Mouse (Mus musculus): ENCODE measurements around the gene Clock. TPM values are rescaled to one million over a fixed set of nuclear protein-coding genes. Genes with fewer than 3 reads are reported as not detected.

Clock gene
- total and polyA plus RNA-seq, 2 experiments from 2014 or later: 7.3 to 28.5 TPM

DNA sequence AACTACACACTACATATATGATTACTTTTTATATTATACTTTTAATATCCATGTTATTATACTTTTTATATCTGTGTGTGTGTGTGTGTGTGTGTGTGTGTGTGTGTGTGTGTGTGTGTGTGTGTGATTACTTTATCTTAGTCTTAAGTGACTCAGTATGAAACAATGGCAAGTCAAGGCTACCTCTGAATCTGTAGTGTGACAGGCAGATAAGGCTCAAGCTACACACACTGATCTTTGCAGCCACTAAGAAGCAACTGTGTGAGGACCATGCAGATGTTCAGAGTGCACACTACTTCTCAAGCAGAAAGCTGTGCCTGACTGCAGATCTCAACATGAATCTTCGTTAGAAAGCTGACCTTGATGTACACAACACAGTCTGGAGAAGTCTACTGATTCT is 20.7 kb downstream of the Clock start:
- 88% methylated on average over 1 of the region's 1 CpGs for WGBS
- Histone ChIP-seq H3K4me3 (ENCODE audit: low read depth, low read length) (no peak overlapping the region), H3K27ac (ENCODE audit: low read depth, low read length) (no peak overlapping the region), H3K27me3 (ENCODE audit: insufficient read depth, low read length) (no peaks in the 10 kb centered on the region), H3K4me1 (ENCODE audit: insufficient read depth) (no peaks in the 10 kb centered on the region), H3K36me3 (ENCODE audit: insufficient read depth) (no peaks in the 10 kb centered on the region), H3K4me2 (ENCODE audit: low read depth) (no peak overlapping the region), H3K9ac (no peak overlapping the region), H3K9me3 (ENCODE audit: low read length) (no peaks in the 10 kb centered on the region)
- TF ChIP-seq CTCF (IDR thresholded peaks at IDR 0.05; ENCODE audit: low read depth): no peak
- DNase-seq (no peak), ATAC-seq (no peak)

DNA sequence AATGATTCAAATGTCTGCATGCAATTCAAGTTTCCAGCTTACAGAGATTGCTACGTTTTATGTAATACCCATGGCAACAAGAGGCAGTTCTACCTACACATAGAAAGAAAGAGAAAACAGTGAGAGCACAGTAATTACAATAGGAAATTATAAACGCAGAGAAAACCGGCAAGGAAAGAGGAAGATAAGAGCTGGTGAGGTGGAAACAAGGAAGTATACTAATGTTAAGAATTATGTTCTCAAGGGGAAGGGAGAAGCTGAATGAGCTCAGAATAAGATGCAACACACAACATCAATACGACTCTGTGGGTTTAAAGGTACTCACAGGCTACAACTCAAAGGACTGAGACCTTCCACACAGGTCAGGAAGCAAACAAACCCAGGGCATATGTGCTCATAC is 29.6 kb downstream of the Clock start:
- no peak overlapping the region for H3K4me2 ChIP-seq (ENCODE audit: low read depth)
- H3K9ac ChIP-seq: no peak overlapping the region
- ATAC-seq (no peak), DNase-seq (no peak)
- no peak overlapping the region for H3K27ac ChIP-seq (ENCODE audit: low read depth, low read length)
- WGBS: 82% methylated on average over 4 of the region's 4 CpGs
- H3K9me3 ChIP-seq (ENCODE audit: low read length): no peaks in the 10 kb centered on the region
- H3K27me3 ChIP-seq (ENCODE audit: insufficient read depth, low read length): no peaks in the 10 kb centered on the region
- H3K4me1 ChIP-seq (ENCODE audit: insufficient read depth): no peaks in the 10 kb centered on the region
- H3K36me3 ChIP-seq (ENCODE audit: insufficient read depth): 0 out of 2 replicates have a peak, but pooled peaks cover 3% of the 10 kb centered on the region
- H3K4me3 ChIP-seq (ENCODE audit: low read depth, low read length): no peak overlapping the region
- no peak for TF ChIP-seq CTCF (IDR thresholded peaks at IDR 0.05; ENCODE audit: low read depth)

DNA sequence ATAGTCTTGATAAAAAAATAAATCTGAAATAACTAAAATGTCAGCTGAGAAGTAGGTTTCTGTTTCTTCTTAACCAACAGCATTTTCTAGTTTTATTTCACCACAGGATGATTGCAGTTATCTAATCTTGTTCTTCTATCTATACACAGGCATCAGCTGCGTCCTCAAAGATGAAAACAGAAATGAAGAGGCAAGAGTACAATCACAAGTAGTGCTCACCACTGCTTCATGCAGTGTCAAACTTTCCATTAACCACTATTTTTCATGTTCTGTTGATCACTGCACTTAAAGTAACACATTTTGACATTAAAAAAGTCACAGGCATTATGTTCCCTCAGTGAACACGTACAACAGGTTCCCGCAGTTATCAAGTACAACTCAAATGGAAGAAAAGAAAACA is 53.6 kb downstream of the Clock start:
- Histone ChIP-seq H3K4me1 (ENCODE audit: insufficient read depth) (no peaks in the 10 kb centered on the region), H3K4me2 (ENCODE audit: low read depth) (no peak overlapping the region), H3K9ac (no peak overlapping the region), H3K4me3 (ENCODE audit: low read depth, low read length) (no peak overlapping the region), H3K27me3 (ENCODE audit: insufficient read depth, low read length) (no peaks in the 10 kb centered on the region), H3K27ac (ENCODE audit: low read depth, low read length) (no peak overlapping the region), H3K36me3 (ENCODE audit: insufficient read depth) (0 out of 2 replicates have a peak, but pooled peaks cover 3% of the 10 kb centered on the region), H3K9me3 (ENCODE audit: low read length) (no peaks in the 10 kb centered on the region)
- 90% methylated on average over 3 of the region's 3 CpGs for WGBS
- no peak for DNase-seq
- no peak for TF ChIP-seq CTCF (IDR thresholded peaks at IDR 0.05; ENCODE audit: low read depth)
- no peak for ATAC-seq

DNA sequence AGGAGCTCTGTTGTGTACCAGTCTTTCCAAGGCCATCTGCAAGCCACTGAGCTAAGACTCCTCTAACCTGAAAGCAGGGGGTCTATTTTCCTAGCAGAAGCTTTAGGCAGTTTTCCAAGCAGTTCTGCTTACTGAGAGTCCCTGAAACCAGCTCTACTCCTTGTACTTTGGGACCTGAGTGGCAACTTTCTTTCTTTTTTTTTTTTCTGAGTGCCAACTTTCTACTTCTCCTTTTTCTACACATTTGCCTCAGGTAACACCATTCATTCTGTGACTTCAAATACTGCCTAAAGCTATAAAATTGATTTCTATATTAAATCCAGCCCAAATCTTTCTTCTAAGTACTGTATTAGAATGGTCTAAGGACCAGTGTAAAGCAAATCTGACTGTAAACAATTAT is 58.1 kb downstream of the Clock start:
- H3K27ac ChIP-seq (ENCODE audit: low read depth, low read length): no peak overlapping the region
- H3K36me3 ChIP-seq (ENCODE audit: insufficient read depth): peaks cover 8% of the 10 kb centered on the region; the same call in 1 of the 2 replicates
- H3K4me2 ChIP-seq (ENCODE audit: low read depth): no peak overlapping the region
- H3K9me3 ChIP-seq (ENCODE audit: low read length): no peaks in the 10 kb centered on the region
- DNase-seq (no peak), ATAC-seq (no peak)
- H3K9ac ChIP-seq: no peak overlapping the region
- no peak overlapping the region for H3K4me3 ChIP-seq (ENCODE audit: low read depth, low read length)
- H3K27me3 ChIP-seq (ENCODE audit: insufficient read depth, low read length): no peaks in the 10 kb centered on the region
- no peak for TF ChIP-seq CTCF (IDR thresholded peaks at IDR 0.05; ENCODE audit: low read depth)
- no peaks in the 10 kb centered on the region for H3K4me1 ChIP-seq (ENCODE audit: insufficient read depth)

DNA sequence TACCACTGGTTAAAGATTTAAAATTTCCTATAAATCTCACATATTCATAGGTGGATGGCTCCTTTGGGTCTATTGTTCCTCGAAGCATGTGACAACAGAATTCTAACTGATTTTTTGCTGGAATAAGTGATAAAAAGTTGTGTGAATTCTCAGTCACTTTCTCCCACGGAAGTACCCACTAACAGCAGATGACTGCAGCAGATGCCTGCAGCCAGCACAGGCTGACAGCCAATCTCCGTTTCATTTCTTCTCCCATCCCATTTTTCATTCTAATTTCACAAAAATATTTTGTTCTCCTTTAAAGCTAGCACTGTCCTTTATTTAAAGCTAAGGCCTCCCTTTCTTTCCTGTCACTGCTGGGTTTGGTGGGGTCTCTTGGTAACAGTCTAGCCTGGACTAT is 59.2 kb downstream of the Clock start:
- H3K4me1 ChIP-seq (ENCODE audit: insufficient read depth): no peaks in the 10 kb centered on the region
- no peak overlapping the region for H3K9ac ChIP-seq
- WGBS: 70% methylated on average over 3 of the region's 3 CpGs
- no peak overlapping the region for H3K4me2 ChIP-seq (ENCODE audit: low read depth)
- DNase-seq (peak; percentile 11), ATAC-seq (no peak)
- H3K27me3 ChIP-seq (ENCODE audit: insufficient read depth, low read length): no peaks in the 10 kb centered on the region
- no peak for TF ChIP-seq CTCF (IDR thresholded peaks at IDR 0.05; ENCODE audit: low read depth)
- no peaks in the 10 kb centered on the region for H3K9me3 ChIP-seq (ENCODE audit: low read length)
- no peak overlapping the region for H3K27ac ChIP-seq (ENCODE audit: low read depth, low read length)
- H3K36me3 ChIP-seq (ENCODE audit: insufficient read depth): peaks cover 9% of the 10 kb centered on the region; the same call in 1 of the 2 replicates
- H3K4me3 ChIP-seq (ENCODE audit: low read depth, low read length): no peak overlapping the region

DNA sequence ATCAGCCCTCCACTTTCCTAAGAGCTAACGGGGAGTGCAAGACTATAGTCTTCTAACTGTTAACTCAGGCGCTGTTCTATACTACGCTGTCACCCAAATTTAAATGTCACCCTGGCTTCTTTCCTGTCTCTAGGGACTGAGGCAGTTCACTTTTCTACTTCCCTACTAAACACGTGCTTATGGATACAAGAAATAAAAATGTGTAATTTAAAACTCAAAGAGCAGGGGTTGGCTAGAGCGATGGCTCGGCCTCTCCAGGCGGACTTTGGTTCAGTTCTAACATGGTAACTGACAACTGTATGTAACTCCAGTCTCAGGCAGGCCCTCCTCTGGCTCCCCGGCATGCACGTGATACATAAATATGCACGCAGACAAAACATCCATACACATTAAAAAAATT is 60.2 kb downstream of the Clock start:
- Histone ChIP-seq H3K9me3 (ENCODE audit: low read length) (no peaks in the 10 kb centered on the region), H3K27ac (ENCODE audit: low read depth, low read length) (no peak overlapping the region), H3K36me3 (ENCODE audit: insufficient read depth) (peaks cover 16% of the 10 kb centered on the region; the same call in 1 of the 2 replicates), H3K4me1 (ENCODE audit: insufficient read depth) (no peaks in the 10 kb centered on the region), H3K27me3 (ENCODE audit: insufficient read depth, low read length) (no peaks in the 10 kb centered on the region), H3K4me3 (ENCODE audit: low read depth, low read length) (no peak overlapping the region), H3K9ac (no peak overlapping the region), H3K4me2 (ENCODE audit: low read depth) (no peak overlapping the region)
- 93% methylated on average over 10 of the region's 10 CpGs for WGBS
- TF ChIP-seq CTCF (IDR thresholded peaks at IDR 0.05; ENCODE audit: low read depth): no peak
- DNase-seq (no peak), ATAC-seq (no peak)

DNA sequence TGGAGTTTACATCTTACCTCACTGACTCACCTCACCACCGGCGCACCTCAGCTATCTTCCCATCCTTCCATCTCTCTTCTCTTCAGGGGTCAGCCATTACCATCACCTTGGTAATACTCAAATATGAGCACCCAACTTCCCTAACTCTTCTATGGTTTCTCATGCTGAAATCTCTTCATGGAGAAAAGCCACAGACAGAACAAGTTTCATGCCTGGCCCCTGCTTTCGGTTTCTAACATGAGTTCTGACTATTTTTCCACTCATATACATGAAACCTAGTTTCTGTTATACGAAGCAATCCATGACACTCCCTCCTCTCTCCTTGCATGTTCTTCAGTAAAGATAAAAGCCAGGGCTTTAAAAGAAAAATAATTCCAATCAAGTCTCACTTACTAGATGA is 60.7 kb downstream of the Clock start:
- Histone ChIP-seq H3K4me3 (ENCODE audit: low read depth, low read length) (no peak overlapping the region), H3K9ac (no peak overlapping the region), H3K27me3 (ENCODE audit: insufficient read depth, low read length) (no peaks in the 10 kb centered on the region), H3K27ac (ENCODE audit: low read depth, low read length) (no peak overlapping the region), H3K9me3 (ENCODE audit: low read length) (no peaks in the 10 kb centered on the region), H3K4me2 (ENCODE audit: low read depth) (no peak overlapping the region), H3K36me3 (ENCODE audit: insufficient read depth) (peaks cover 16% of the 10 kb centered on the region; the same call in 1 of the 2 replicates), H3K4me1 (ENCODE audit: insufficient read depth) (no peaks in the 10 kb centered on the region)
- TF ChIP-seq CTCF (IDR thresholded peaks at IDR 0.05; ENCODE audit: low read depth): no peak
- no peak for DNase-seq
- over 99% methylated on average over 4 of the region's 4 CpGs for WGBS
- no peak for ATAC-seq

DNA sequence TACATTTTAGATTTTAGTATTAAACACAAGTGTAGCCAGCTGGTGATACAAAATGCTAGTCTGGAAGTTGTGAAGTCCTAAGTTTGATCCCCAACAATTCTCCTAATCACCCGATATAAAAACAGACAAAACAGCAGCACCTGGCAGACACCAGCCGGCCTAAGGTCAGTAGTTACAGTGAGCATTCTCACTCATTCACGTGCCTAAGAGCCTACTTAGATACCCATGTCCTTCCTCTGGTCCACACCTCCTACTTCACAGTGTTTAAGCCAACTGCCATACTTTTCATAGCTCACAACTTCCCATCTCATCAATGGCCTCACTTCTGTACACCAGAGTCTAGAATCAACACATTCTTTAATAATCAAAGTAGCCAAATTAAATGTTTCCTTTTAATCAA is 61.3 kb downstream of the Clock start:
- WGBS: 88% methylated on average over 3 of the region's 3 CpGs
- H3K4me1 ChIP-seq (ENCODE audit: insufficient read depth): no peaks in the 10 kb centered on the region
- no peak for ATAC-seq

More for the DNA sequence above, 61.3 kb downstream of the Clock start:
- no peak overlapping the region for H3K4me3 ChIP-seq (ENCODE audit: low read depth, low read length)
- no peak overlapping the region for H3K27ac ChIP-seq (ENCODE audit: low read depth, low read length)
- no peaks in the 10 kb centered on the region for H3K9me3 ChIP-seq (ENCODE audit: low read length)
- DNase-seq: no peak
- H3K9ac ChIP-seq: no peak overlapping the region
- no peak overlapping the region for H3K4me2 ChIP-seq (ENCODE audit: low read depth)
- peaks cover 16% of the 10 kb centered on the region; the same call in 1 of the 2 replicates for H3K36me3 ChIP-seq (ENCODE audit: insufficient read depth)
- H3K27me3 ChIP-seq (ENCODE audit: insufficient read depth, low read length): no peaks in the 10 kb centered on the region
- TF ChIP-seq CTCF (IDR thresholded peaks at IDR 0.05; ENCODE audit: low read depth): no peak
